Mouse (Mus musculus): Measurements from ENCODE around the gene Elf5. TPM values are rescaled to one million over a fixed set of nuclear protein-coding genes. Genes with fewer than 3 reads are reported as not detected.

The Elf5 gene
- polyA plus RNA-seq, 1 experiment from 2014 or later = not detected

GRCm38 (mm10) chr2:103439071-103439622 is 27.7 kb downstream of the Elf5 start:
- no peaks in the 10 kb centered on the region for H3K27me3 ChIP-seq
- no peaks in the 10 kb centered on the region for H3K4me1 ChIP-seq (replicated peaks)
- no peak overlapping the region for H3K4me2 ChIP-seq
- H3K27ac ChIP-seq (replicated peaks) = no peak overlapping the region
- H3K9ac ChIP-seq = no peak overlapping the region
- whole genome bisulfite sequencing = 88% methylated on average over 11 of the region's 11 CpGs
- H3K36me3 ChIP-seq = no peaks in the 10 kb centered on the region
- ATAC-seq (ENCODE audit: low FRiP score, low read depth) = peak; percentile 20; the same call in 1 of the 2 replicates
- H3K4me3 ChIP-seq = no peak overlapping the region
- no peaks in the 10 kb centered on the region for H3K9me3 ChIP-seq

DNA sequence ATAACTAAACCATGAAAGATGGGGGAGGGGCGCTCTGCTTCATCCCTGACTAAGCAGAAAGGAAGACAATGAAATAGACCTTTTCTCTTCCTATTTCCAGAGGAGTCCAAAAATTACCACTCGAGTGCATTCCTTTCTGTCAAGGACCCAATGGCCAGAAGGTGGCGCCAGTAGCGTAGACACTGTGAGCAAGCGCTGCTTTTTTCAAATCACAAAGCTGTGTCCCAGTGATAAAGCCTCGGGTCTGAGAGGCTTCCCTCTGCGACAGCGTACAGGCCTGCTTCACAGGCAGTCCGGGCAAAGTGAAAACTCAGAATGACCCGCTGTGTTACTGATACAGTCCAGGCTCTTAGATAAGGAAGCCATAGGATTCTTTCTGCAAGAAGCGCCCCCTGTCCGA is 28.2 kb downstream of the Elf5 start:
- Histone ChIP-seq H3K4me3 (peak overlapping the region; percentile 23), H3K27ac (replicated peaks) (no peak overlapping the region), H3K27me3 (no peaks in the 10 kb centered on the region), H3K4me2 (peak overlapping the region; percentile 49), H3K9me3 (no peaks in the 10 kb centered on the region), H3K4me1 (replicated peaks) (no peaks in the 10 kb centered on the region), H3K36me3 (no peaks in the 10 kb centered on the region), H3K9ac (no peak overlapping the region)
- WGBS = 4% methylated on average over 12 of the region's 12 CpGs
- ATAC-seq (ENCODE audit: low FRiP score, low read depth) = peak; percentile 70; the same call in 1 of the 2 replicates

- H3K27me3 ChIP-seq = no peaks in the 10 kb centered on the region
- no peak overlapping the region for H3K9ac ChIP-seq
- no peaks in the 10 kb centered on the region for H3K9me3 ChIP-seq
- no peaks in the 10 kb centered on the region for H3K4me1 ChIP-seq (replicated peaks)
- no peak overlapping the region for H3K27ac ChIP-seq (replicated peaks)
- no peak overlapping the region for H3K4me3 ChIP-seq
- no peak for ATAC-seq (ENCODE audit: low FRiP score, low read depth)
- H3K36me3 ChIP-seq = no peaks in the 10 kb centered on the region
- H3K4me2 ChIP-seq = no peak overlapping the region
- 65% methylated on average over 6 of the region's 6 CpGs for WGBS
These were observed 34.3 kb downstream of the Elf5 start for GRCm38 (mm10) chr2:103445776-103446175.

- Histone ChIP-seq H3K27me3 (no peaks in the 10 kb centered on the region), H3K4me2 (no peak overlapping the region), H3K27ac (replicated peaks) (no peak overlapping the region), H3K9ac (no peak overlapping the region), H3K4me3 (no peak overlapping the region), H3K36me3 (no peaks in the 10 kb centered on the region), H3K4me1 (replicated peaks) (no peaks in the 10 kb centered on the region), H3K9me3 (no peaks in the 10 kb centered on the region)
- ATAC-seq (ENCODE audit: low FRiP score, low read depth) = no peak
- 90% methylated on average over 6 of the region's 6 CpGs for WGBS
These were observed 34.8 kb downstream of the Elf5 start for GRCm38 (mm10) chr2:103446326-103446725.

DNA sequence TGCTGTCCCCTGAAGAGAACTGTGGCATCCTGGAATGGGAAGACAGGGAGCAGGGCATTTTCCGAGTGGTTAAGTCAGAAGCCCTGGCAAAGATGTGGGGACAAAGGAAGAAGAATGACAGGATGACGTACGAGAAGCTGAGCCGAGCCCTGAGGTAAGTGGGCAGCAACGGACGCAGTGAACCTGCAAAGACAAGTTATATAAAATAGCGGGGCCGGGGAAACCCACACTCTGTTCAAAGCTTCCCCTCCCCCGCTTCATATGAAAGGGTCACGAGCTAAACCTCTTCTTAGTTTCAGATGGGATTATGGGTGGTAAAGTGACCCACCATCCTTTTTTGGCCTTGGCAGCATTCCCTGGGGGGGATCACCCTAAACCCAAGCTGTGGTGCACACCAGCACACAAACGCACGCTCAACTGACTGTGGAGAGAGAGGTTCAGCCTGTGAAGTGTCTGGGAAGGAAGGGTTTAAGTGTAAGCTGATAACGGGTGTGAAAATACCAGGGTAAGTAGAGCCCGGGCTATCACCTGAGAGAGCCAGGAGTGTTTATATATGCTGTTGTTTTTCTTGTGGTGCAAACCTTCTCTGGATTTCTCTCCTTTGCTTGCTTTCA is 37.6 kb downstream of the Elf5 start:
- no peak for ATAC-seq (ENCODE audit: low FRiP score, low read depth)
- no peak overlapping the region for H3K27ac ChIP-seq (replicated peaks)
- no peaks in the 10 kb centered on the region for H3K4me1 ChIP-seq (replicated peaks)
- no peak overlapping the region for H3K4me3 ChIP-seq
- no peak overlapping the region for H3K4me2 ChIP-seq
- 57% methylated on average over 14 of the region's 14 CpGs for WGBS
- H3K9me3 ChIP-seq = no peaks in the 10 kb centered on the region
- peaks cover 8% of the 10 kb centered on the region; the same call in 1 of the 2 replicates for H3K36me3 ChIP-seq
- no peaks in the 10 kb centered on the region for H3K27me3 ChIP-seq
- H3K9ac ChIP-seq = no peak overlapping the region

DNA sequence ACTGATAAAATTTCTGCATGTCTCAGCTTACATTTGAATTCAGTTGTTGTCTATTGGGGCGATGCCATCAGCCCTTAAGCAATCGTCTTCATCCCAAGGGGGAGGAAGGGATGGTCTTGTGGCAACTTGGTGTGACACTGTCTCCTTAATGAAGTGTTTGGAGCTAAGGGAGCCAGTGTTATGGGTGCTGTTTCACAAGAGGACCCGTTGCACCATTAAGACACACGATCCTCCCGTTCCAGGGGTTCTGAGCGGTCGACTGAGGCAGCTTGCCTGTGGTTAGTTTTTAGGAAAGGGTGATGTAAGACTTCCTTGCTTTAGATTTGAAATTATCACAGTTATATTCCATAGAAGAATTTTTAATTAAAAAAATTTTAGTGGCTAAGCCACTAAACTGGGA is 38.3 kb downstream of the Elf5 start:
- H3K36me3 ChIP-seq = peaks cover 16% of the 10 kb centered on the region
- no peaks in the 10 kb centered on the region for H3K27me3 ChIP-seq
- no peak overlapping the region for H3K9ac ChIP-seq
- no peak overlapping the region for H3K27ac ChIP-seq (replicated peaks)
- no peak for ATAC-seq (ENCODE audit: low FRiP score, low read depth)
- no peak overlapping the region for H3K4me3 ChIP-seq
- no peaks in the 10 kb centered on the region for H3K9me3 ChIP-seq
- 89% methylated on average over 7 of the region's 7 CpGs for WGBS
- H3K4me2 ChIP-seq = no peak overlapping the region
- H3K4me1 ChIP-seq (replicated peaks) = no peaks in the 10 kb centered on the region

GRCm38 (mm10) chr2:103450267-103450666 is 38.8 kb downstream of the Elf5 start:
- Histone ChIP-seq H3K36me3 (peaks cover 20% of the 10 kb centered on the region), H3K27me3 (no peaks in the 10 kb centered on the region), H3K9ac (no peak overlapping the region), H3K9me3 (no peaks in the 10 kb centered on the region), H3K4me3 (no peak overlapping the region), H3K4me1 (replicated peaks) (no peaks in the 10 kb centered on the region), H3K4me2 (no peak overlapping the region), H3K27ac (replicated peaks) (no peak overlapping the region)
- ATAC-seq (ENCODE audit: low FRiP score, low read depth) = no peak
- WGBS = 90% methylated on average over 8 of the region's 8 CpGs

DNA sequence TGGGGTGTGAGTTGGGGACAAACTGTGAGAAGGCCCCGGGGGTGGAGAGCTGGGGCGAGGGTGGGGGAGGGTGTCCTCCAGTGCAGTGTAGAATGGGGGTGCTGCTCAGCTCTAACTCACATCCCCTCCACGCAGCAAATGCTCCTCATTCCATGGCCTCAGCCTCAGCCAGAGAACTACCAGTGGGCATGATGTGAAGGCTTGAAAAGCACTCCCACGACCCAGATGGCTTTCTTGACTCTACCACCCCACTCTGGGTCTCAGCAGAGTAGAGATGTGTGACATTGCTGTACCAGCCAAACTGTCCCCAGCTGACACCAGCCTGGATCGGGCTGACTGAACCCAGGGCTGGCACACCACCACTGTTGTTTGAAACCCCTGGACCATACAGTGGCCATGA is 41.1 kb downstream of the Elf5 start:
- WGBS = 92% methylated on average over 5 of the region's 5 CpGs
- no peaks in the 10 kb centered on the region for H3K27me3 ChIP-seq
- no peak overlapping the region for H3K4me2 ChIP-seq
- no peak overlapping the region for H3K27ac ChIP-seq (replicated peaks)
- no peak overlapping the region for H3K9ac ChIP-seq
- no peak for ATAC-seq (ENCODE audit: low FRiP score, low read depth)
- H3K4me1 ChIP-seq (replicated peaks) = no peaks in the 10 kb centered on the region
- no peaks in the 10 kb centered on the region for H3K9me3 ChIP-seq
- no peak overlapping the region for H3K4me3 ChIP-seq
- peaks cover 32% of the 10 kb centered on the region for H3K36me3 ChIP-seq

DNA sequence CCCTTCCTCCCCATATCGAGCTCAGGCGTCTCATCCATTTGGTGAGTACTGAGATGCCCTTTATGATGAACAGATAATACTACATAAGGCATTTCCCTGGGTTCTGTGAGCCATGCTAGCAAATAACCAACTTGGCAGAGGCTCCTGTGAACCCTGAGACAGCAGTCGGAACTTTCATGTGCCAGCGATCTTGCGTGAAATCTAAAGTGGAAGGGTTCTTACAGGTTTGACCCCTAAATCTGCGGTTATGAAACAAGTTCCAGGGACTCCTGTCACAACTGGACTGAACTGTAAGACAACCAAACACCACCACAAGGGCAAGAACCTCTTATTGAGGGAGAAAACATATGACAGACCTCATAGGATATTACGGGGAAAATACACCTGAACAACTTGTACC is 44.3 kb downstream of the Elf5 start:
- Histone ChIP-seq H3K9me3 (no peaks in the 10 kb centered on the region), H3K4me2 (no peak overlapping the region), H3K27me3 (no peaks in the 10 kb centered on the region), H3K9ac (no peak overlapping the region), H3K36me3 (peaks cover 57% of the 10 kb centered on the region), H3K4me3 (no peak overlapping the region), H3K27ac (replicated peaks) (no peak overlapping the region), H3K4me1 (replicated peaks) (no peaks in the 10 kb centered on the region)
- 96% methylated on average over 7 of the region's 7 CpGs for WGBS
- ATAC-seq (ENCODE audit: low FRiP score, low read depth) = no peak

DNA sequence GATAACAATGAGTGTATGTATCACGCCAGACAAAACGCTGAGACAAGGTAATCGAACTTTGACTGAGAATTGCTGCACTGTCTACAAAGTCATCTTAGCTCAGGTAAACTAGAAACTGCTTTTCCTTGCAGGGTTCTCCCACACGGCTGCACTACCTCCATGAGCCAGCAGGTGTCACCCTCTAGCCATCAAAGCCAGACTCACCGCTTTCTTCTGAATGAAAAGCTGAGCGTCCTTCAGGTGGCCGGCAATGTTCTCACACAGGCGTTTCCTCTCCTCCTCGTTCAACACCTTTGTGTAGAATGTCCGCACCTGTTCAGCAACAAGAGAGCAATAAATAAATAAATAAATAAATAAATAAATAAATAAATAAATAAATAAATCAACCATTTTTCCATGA is 45.2 kb downstream of the Elf5 start:
- Histone ChIP-seq H3K9me3 (no peaks in the 10 kb centered on the region), H3K36me3 (peaks cover 57% of the 10 kb centered on the region), H3K4me1 (replicated peaks) (no peaks in the 10 kb centered on the region), H3K27ac (replicated peaks) (no peak overlapping the region), H3K4me3 (no peak overlapping the region), H3K4me2 (no peak overlapping the region), H3K9ac (no peak overlapping the region), H3K27me3 (no peaks in the 10 kb centered on the region)
- 24% methylated on average over 10 of the region's 10 CpGs for WGBS
- peak; percentile 68 for ATAC-seq (ENCODE audit: low FRiP score, low read depth)

- Histone ChIP-seq H3K4me1 (replicated peaks) (no peaks in the 10 kb centered on the region), H3K27me3 (no peaks in the 10 kb centered on the region), H3K9me3 (no peaks in the 10 kb centered on the region), H3K27ac (replicated peaks) (no peak overlapping the region), H3K36me3 (peaks cover 57% of the 10 kb centered on the region), H3K4me3 (no peak overlapping the region), H3K9ac (no peak overlapping the region), H3K4me2 (no peak overlapping the region)
- WGBS = 91% methylated on average over 5 of the region's 5 CpGs
- peak; percentile 51; the same call in 1 of the 2 replicates for ATAC-seq (ENCODE audit: low FRiP score, low read depth)
These were observed 45.6 kb downstream of the Elf5 start for GRCm38 (mm10) chr2:103457048-103457447.

- ATAC-seq (ENCODE audit: low FRiP score, low read depth) = no peak
These were observed 46.1 kb downstream of the Elf5 start for GRCm38 (mm10) chr2:103457628-103458027.

GRCm38 (mm10) chr2:103459069-103459468 is 47.6 kb downstream of the Elf5 start:
- Histone ChIP-seq H3K4me3 (no peak overlapping the region), H3K27ac (replicated peaks) (no peak overlapping the region), H3K9ac (no peak overlapping the region), H3K27me3 (no peaks in the 10 kb centered on the region), H3K36me3 (peaks cover 59% of the 10 kb centered on the region), H3K9me3 (no peaks in the 10 kb centered on the region), H3K4me1 (replicated peaks) (no peaks in the 10 kb centered on the region), H3K4me2 (no peak overlapping the region)
- ATAC-seq (ENCODE audit: low FRiP score, low read depth) = no peak
- 97% methylated on average over 10 of the region's 10 CpGs for WGBS

More at GRCm38 (mm10) chr2:103457628-103458027, 46.1 kb downstream of the Elf5 start:
- Histone ChIP-seq H3K27me3 (no peaks in the 10 kb centered on the region), H3K27ac (replicated peaks) (no peak overlapping the region), H3K4me1 (replicated peaks) (no peaks in the 10 kb centered on the region), H3K4me3 (no peak overlapping the region), H3K36me3 (peaks cover 57% of the 10 kb centered on the region), H3K9me3 (no peaks in the 10 kb centered on the region), H3K4me2 (no peak overlapping the region), H3K9ac (no peak overlapping the region)
- 89% methylated on average over 7 of the region's 7 CpGs for WGBS
